Mouse (Mus musculus): Measurements from ENCODE around the gene Qser1.

DNA sequence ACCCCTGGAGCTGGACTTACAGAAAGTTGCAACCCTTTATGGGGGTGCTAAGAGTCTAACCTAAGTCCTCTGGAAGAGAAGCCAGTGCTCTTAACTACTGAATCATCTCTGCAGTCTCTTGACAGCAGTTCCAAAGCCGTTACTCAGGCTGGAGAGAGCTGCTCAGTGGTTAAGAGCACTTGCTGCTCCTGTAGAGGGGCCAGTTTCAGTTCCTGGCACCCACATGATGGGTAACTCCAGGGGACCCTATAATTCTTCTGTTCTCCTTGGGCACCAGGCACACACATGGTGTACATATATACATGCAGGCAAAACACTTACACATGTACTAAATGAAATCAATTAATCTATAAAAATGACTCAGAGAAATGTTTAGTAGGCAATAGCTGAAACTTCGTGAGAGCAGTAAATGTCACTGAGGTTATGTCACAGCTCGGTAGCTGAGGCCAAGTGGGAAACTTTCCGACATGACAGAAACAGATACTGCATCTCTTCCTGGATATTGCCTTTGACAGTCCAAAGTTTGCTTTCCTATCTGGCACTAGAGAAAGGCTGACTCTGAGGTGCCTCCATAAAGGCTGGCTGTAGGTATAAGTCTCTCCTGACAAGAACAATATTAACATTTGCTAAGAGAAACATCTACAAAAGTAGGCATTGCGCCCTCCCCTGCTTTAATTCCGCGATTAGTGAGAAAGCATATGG lies 76.2 kb downstream of the Qser1 start:
- no peak for TF ChIP-seq CTCF (IDR thresholded peaks at IDR 0.05; ENCODE audit: borderline replicate concordance, insufficient read depth, low read length)
- TF ChIP-seq POLR2A (IDR thresholded peaks at IDR 0.05; ENCODE audit: low read depth, low read length): no peak
